Mouse (Mus musculus) neural tube, embryonic 15.5 days (tissue): Measurements from ENCODE around the gene Panx1. TPM values are rescaled to one million over a fixed set of nuclear protein-coding genes. Genes with fewer than 3 reads are reported as not detected.

Source experiments
- ATAC-seq: fragments of 200-750 bp; cut with Nextera tagmentation; 2 replicates; pipeline ENCODE4 v1.8.0; 2017; ENCODE audit warnings: mild to moderate bottlenecking, moderate TSS enrichment, moderate library complexity; ENCODE audit not compliant: low FRiP score
- H3K27ac ChIP-seq: fragments of 300-500 bp; sonication (generic); replicated peaks from 2 replicates; pipeline ENCODE4 v1.5.1; 2015; ENCODE audit warnings: mild to moderate bottlenecking, inconsistent platforms
- H3K27me3 ChIP-seq: fragments of 300-500 bp; sonication (generic); replicated peaks from 2 replicates; pipeline ENCODE4 v1.6.1; 2015; ENCODE audit warnings: inconsistent platforms
- H3K36me3 ChIP-seq: fragments of 300-500 bp; sonication (generic); 2 replicates; pipeline ENCODE4 v1.6.1; 2015; ENCODE audit warnings: inconsistent platforms
- H3K4me1 ChIP-seq: fragments of 300-500 bp; sonication (generic); 2 replicates; pipeline ENCODE4 v1.6.1; 2015; ENCODE audit warnings: inconsistent platforms
- H3K4me2 ChIP-seq: fragments of 300-500 bp; sonication (generic); 2 replicates; pipeline ENCODE4 v1.6.1; 2015; ENCODE audit warnings: inconsistent platforms, mild to moderate bottlenecking, moderate library complexity
- H3K4me3 ChIP-seq: fragments of 300-500 bp; sonication (generic); replicated peaks from 2 replicates; pipeline ENCODE4 v1.5.1; 2015; ENCODE audit warnings: mild to moderate bottlenecking, inconsistent platforms
- H3K9ac ChIP-seq: fragments of 300-500 bp; sonication (generic); replicated peaks from 2 replicates; pipeline ENCODE4 v1.6.1; 2015; ENCODE audit warnings: mild to moderate bottlenecking, inconsistent platforms
- H3K9me3 ChIP-seq: fragments of 300-500 bp; sonication (generic); replicated peaks from 2 replicates; pipeline ENCODE4 v1.6.1; 2016; ENCODE audit warnings: inconsistent platforms
- WGBS: fragments of 180-500 bp; shearing (Covaris S2); methylation state at CpG from one replicate; pipeline ENCODE4 v1.1.7; 2015; ENCODE audit warnings: mixed read lengths; 5-methylcytosine and 5-hydroxymethylcytosine counted together
- polyA plus RNA-seq: library from polyadenylated mRNA; unstranded; fragments of >200 nt; fragmentation: Nextera tagmentation; extraction: Ambion mirVana; gene quantifications from 2 replicates; pipeline ENCODE4 v1.2.1, GENCODE M21; 2015

Panx1 gene
- polyA plus RNA-seq: 138 and 164 TPM in 2 replicates

DNA sequence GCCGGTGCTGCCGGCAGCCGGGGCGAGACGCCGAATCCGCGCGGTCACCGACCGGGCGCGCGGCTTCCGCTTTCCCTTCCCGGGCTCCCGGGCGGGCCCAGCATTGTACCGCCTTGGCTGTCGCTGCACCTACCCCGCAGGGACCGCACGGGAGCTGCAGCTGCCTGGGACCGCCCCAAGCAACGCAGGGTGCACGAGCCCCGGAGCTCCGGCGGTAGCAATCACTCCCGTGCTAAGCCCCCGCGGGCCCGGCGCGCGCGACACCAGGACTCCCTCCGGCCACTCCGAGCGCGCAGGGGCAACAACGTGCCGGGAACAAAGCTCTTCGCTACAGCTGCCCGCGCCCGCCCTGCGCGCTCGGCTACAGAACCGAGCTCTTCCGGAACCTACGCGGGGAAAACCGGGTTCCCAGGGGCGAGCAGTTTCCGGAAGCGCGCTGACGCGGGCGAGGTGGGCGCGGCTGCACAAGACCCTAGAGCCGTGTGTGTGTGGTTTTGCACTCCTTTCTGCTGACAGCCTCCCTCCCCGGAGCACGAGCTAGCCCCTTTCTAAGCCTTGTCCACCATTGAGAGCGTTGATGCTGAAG, at the start of gene Panx1:
Gene Panx1 (minus strand): TSS at position 395 of the 586 bp plus-strand sequence.
- Histone ChIP-seq H3K4me2 (peak within 1 kb of the TSS; percentile 66), H3K4me3 (peak within 1 kb of the TSS; percentile 87), H3K27me3 (no peaks in the 10 kb centered on the region), H3K36me3 (no peaks in the 10 kb centered on the region; the same call in 1 of the 2 replicates), H3K27ac (peak within 1 kb of the TSS; percentile 95), H3K9me3 (no peaks in the 10 kb centered on the region), H3K9ac (peak within 1 kb of the TSS; percentile 93), H3K4me1 (peaks cover 45% of the 10 kb centered on the region)
- ATAC-seq: peak; percentile 94
- under 1% methylated on average over 52 of the region's 68 CpGs for WGBS

- H3K27ac ChIP-seq: no peak overlapping the region
- no peaks in the 10 kb centered on the region for H3K27me3 ChIP-seq
- H3K4me3 ChIP-seq: no peak overlapping the region
- H3K4me2 ChIP-seq: no peak overlapping the region
- H3K4me1 ChIP-seq: no peaks in the 10 kb centered on the region
- ATAC-seq: no peak
- no peaks in the 10 kb centered on the region for H3K9me3 ChIP-seq
- WGBS: 89% methylated on average over 6 of the region's 6 CpGs
- H3K9ac ChIP-seq: no peak overlapping the region
- no peaks in the 10 kb centered on the region for H3K36me3 ChIP-seq
These were observed 23.5 kb upstream of the Panx1 start for GRCm38 (mm10) chr9:15068686-15069295.

DNA sequence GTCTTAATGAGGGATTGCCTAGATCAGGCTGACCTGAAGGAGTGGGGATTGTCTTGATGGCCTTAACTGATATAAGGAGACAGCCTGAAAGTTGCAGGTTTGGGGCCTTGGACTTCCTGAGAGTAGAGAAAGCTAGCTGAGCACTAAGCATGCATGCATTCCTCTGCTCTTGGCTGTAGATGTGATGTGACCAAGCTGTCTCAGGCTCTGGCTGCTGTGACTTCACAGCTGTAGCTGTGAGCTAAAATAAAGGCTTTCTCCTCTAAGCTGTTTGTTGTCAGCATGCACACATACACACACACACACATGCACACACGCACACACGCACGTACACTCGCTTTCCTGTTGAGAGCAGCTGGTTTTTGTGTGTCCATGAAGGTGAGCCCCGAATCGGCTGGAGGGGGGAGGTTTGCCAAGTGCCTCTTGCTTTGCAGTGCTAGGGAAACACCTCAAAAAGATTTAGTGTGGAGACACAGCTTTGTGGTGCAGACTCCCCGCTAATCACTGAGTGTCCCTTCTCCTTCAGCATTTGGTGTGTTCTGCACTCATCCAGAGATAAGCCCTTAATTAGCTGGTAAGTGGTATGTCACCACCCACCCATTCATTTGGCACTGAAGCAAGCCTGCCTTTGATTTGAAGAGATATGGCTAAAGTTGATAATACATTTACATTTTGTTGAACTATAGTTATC, 22.9 kb upstream of the Panx1 start:
- Histone ChIP-seq H3K36me3 (no peaks in the 10 kb centered on the region), H3K9me3 (no peaks in the 10 kb centered on the region), H3K4me3 (no peak overlapping the region), H3K27me3 (no peaks in the 10 kb centered on the region), H3K9ac (no peak overlapping the region), H3K4me2 (no peak overlapping the region), H3K4me1 (no peaks in the 10 kb centered on the region), H3K27ac (no peak overlapping the region)
- 88% methylated on average over 7 of the region's 7 CpGs for WGBS
- no peak for ATAC-seq

- Histone ChIP-seq H3K9ac (no peak overlapping the region), H3K4me1 (no peaks in the 10 kb centered on the region), H3K4me2 (no peak overlapping the region), H3K36me3 (no peaks in the 10 kb centered on the region), H3K27ac (no peak overlapping the region), H3K9me3 (no peaks in the 10 kb centered on the region), H3K4me3 (no peak overlapping the region), H3K27me3 (no peaks in the 10 kb centered on the region)
- whole genome bisulfite sequencing: 3% methylated on average over 1 of the region's 1 CpGs
- ATAC-seq: no peak
These were observed 18.9 kb upstream of the Panx1 start for GRCm38 (mm10) chr9:15064176-15064575.

DNA sequence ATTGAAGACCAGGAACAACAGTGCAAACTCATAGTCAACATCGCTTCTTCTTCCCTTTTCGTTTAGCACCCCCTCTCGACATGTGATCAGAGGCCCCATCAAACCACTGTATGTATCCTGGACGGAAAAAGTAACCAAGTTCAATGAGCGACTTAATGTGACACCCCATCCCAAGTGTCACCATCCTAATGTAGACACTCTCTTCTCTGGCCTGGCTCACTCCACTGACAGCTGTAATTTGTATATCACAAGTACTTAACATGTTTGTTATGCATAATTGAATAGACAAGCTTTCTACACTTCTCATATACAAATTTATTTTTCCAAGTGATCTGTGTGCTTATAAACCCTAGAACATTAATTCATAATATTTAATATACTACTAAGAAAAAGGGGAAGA, 15.6 kb upstream of the Panx1 start:
- Histone ChIP-seq H3K27me3 (no peaks in the 10 kb centered on the region), H3K9ac (no peak overlapping the region), H3K27ac (no peak overlapping the region), H3K4me3 (no peak overlapping the region), H3K36me3 (no peaks in the 10 kb centered on the region), H3K4me2 (no peak overlapping the region), H3K4me1 (no peaks in the 10 kb centered on the region), H3K9me3 (no peaks in the 10 kb centered on the region)
- ATAC-seq: no peak
- 94% methylated on average over 5 of the region's 5 CpGs for WGBS

DNA sequence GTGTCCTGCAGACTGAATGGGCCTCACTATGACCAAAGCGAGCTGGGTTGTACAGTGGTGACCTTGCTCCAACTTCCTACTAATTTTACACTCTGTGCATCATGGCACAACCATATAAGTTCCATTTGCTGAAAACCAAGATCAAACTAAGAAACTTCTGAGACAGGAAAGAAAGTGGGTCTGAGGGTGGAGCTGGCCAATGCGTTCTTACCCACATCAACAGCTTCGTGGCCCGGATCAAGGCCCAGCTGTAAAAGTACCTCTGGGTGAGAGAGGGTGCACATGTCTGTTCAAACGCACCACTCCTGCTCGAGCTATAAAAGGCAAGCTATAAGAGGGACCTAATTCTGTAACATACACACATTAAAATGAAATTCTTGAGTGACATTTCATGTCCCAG, 14.7 kb upstream of the Panx1 start:
- no peak overlapping the region for H3K27ac ChIP-seq
- no peak overlapping the region for H3K4me3 ChIP-seq
- no peaks in the 10 kb centered on the region for H3K9me3 ChIP-seq
- no peak overlapping the region for H3K9ac ChIP-seq
- no peaks in the 10 kb centered on the region for H3K36me3 ChIP-seq
- ATAC-seq: no peak
- no peaks in the 10 kb centered on the region for H3K27me3 ChIP-seq
- H3K4me1 ChIP-seq: no peaks in the 10 kb centered on the region
- H3K4me2 ChIP-seq: no peak overlapping the region
- 89% methylated on average over 6 of the region's 6 CpGs for WGBS

GRCm38 (mm10) chr9:15045740-15046139, 462 bp upstream of the Panx1 start:
- ATAC-seq: no peak
- peak overlapping the region; percentile 87 for H3K4me3 ChIP-seq
- H3K27ac ChIP-seq: peak overlapping the region; percentile 95
- 37% methylated on average over 10 of the region's 10 CpGs for WGBS
- peak overlapping the region; percentile 93 for H3K9ac ChIP-seq
- no peaks in the 10 kb centered on the region; the same call in 1 of the 2 replicates for H3K36me3 ChIP-seq
- H3K4me2 ChIP-seq: peak overlapping the region; percentile 66
- no peaks in the 10 kb centered on the region for H3K9me3 ChIP-seq
- H3K27me3 ChIP-seq: no peaks in the 10 kb centered on the region
- H3K4me1 ChIP-seq: peaks cover 42% of the 10 kb centered on the region

- Histone ChIP-seq H3K27me3 (no peaks in the 10 kb centered on the region), H3K9ac (peak overlapping the region; percentile 93), H3K36me3 (no peaks in the 10 kb centered on the region; the same call in 1 of the 2 replicates), H3K27ac (peak overlapping the region; percentile 95), H3K4me3 (peak overlapping the region; percentile 87), H3K4me1 (peaks cover 45% of the 10 kb centered on the region), H3K9me3 (no peaks in the 10 kb centered on the region), H3K4me2 (peak overlapping the region; percentile 66)
- ATAC-seq: peak; percentile 67
- WGBS: 1% methylated on average over 28 of the region's 28 CpGs
These were observed 741 bp downstream of the Panx1 start for GRCm38 (mm10) chr9:15044391-15045083.

DNA sequence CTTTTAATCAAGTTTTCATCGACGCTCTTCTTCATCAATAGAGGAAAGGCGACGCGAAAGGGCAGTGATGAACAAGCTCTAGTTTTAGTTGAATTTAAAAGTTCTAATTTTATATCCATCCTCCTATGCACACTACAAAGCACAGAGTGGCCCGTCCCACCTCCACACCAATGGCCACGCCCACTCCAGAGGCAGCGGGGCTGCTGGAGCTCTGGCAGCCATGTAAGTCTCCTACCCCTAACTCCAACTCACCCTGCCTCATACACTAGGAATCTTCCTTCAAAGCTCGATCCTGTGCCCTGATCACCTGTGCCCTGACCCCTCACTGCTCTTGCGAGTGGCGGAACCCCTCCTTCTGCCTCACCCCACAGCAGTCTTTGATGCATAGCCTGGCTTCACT, 3.7 kb downstream of the Panx1 start:
- Histone ChIP-seq H3K27ac (no peak overlapping the region), H3K27me3 (no peaks in the 10 kb centered on the region), H3K9ac (no peak overlapping the region), H3K4me1 (peaks cover 54% of the 10 kb centered on the region), H3K36me3 (no peaks in the 10 kb centered on the region; the same call in 1 of the 2 replicates), H3K4me3 (no peak overlapping the region), H3K4me2 (no peak overlapping the region), H3K9me3 (no peaks in the 10 kb centered on the region)
- WGBS: 93% methylated on average over 11 of the region's 11 CpGs
- ATAC-seq: no peak

GRCm38 (mm10) chr9:15039848-15040247, 5.4 kb downstream of the Panx1 start:
- H3K4me1 ChIP-seq: peaks cover 54% of the 10 kb centered on the region
- H3K36me3 ChIP-seq: no peaks in the 10 kb centered on the region; the same call in 1 of the 2 replicates
- H3K4me3 ChIP-seq: no peak overlapping the region
- ATAC-seq: no peak
- no peak overlapping the region for H3K27ac ChIP-seq
- H3K27me3 ChIP-seq: no peaks in the 10 kb centered on the region
- H3K4me2 ChIP-seq: no peak overlapping the region
- H3K9ac ChIP-seq: no peak overlapping the region
- WGBS: 93% methylated on average over 5 of the region's 5 CpGs
- no peaks in the 10 kb centered on the region for H3K9me3 ChIP-seq

DNA sequence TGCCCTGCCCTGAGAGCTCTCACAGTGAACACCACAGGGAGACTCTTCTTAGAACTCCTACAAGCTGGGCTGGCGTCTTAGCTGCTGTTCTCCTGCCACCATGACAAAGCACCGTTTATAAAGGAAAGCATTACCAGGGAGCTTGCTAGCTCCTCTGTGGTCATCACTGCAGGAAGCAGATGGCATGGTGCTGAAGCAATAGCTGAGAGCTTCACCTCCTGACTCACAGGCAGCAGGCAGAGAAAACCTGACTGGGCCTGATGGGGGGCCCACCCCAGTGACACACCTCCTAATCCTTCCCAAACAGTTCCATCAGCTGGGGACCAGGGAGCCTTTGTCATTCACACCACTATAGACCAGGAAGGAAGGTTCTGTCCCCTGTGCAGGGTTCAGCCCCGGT, 7.6 kb downstream of the Panx1 start:
- no peak overlapping the region for H3K9ac ChIP-seq
- no peak overlapping the region for H3K4me2 ChIP-seq
- no peaks in the 10 kb centered on the region for H3K9me3 ChIP-seq
- peaks cover 3% of the 10 kb centered on the region; the same call in 1 of the 2 replicates for H3K36me3 ChIP-seq
- no peak overlapping the region for H3K27ac ChIP-seq
- ATAC-seq: peak; percentile 9; the same call in 1 of the 2 replicates
- no peak overlapping the region for H3K4me3 ChIP-seq
- no peaks in the 10 kb centered on the region for H3K27me3 ChIP-seq
- 53% methylated on average over 3 of the region's 3 CpGs for WGBS
- H3K4me1 ChIP-seq: peaks cover 47% of the 10 kb centered on the region
